Mouse (Mus musculus) liver (tissue): ENCODE measurements around the gene Mmrn1.
A peak's percentile ranks its signal among the peaks of the same experiment; 100 is the strongest.

Experiments used
- DNase-seq: peaks from one replicate; pipeline ENCODE4 v3.0.0-alpha.2; 2020; ENCODE audit warnings: mixed read lengths

The Mmrn1 gene

DNA sequence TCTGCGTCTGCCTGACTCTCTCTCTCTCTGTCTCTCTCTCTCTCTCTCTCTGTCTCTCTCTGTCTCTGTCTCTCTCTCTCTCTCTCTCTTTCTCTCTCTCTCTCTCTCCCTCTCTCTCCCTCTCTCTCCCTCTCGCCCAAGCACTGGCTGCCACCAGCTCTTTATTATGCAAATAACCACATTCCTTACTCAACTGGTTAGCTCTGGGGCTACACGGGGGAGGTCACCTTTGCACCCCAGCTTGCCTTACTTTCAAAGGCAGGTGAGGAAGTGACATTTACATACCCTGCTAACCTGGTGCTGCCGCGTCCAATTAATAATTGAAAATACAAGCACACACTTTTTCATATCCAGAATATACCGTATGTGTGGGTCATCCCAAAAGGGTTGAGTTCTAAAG, 69.3 kb downstream of the Mmrn1 start:
- DNase-seq: no peak

DNA sequence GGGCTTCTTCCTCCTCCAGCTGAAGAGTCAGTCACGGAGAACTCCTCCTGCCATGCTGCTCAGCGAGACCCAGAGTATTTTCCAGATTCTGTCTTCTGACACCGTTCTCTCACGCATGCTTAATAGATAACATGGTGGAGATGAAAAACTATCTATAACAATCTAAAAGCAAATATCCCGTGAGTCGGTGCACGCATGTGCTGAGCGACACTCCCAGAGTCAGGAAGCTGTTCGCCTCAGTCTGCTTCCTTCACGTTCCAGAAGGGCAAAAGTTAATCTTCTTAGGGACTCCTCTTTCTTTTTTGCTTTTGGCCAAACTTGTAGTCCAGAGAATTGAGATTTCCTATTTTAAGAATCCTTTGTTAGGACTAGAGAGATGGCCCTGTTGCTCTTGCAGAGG, 69.7 kb downstream of the Mmrn1 start:
- DNase-seq: no peak

DNA sequence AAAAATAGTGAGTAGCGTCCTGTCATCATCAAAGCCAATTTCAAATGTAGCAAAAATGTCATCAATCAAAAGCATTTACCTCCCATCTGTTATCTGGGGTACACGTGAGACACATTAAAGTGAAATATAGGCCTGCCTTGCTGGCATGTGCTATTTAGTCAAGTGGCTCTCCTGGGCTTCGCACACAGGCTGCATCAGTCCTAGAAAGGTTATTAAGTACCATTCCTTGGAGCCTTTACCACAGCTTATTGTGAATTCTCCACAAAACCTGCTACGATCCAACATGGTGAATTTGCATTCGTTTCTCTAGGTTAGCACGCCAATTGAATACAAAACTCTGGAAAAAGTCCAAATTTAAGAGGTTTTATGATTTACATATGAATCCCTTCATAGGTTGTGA, 70.8 kb downstream of the Mmrn1 start:
- DNase-seq: no peak

DNA sequence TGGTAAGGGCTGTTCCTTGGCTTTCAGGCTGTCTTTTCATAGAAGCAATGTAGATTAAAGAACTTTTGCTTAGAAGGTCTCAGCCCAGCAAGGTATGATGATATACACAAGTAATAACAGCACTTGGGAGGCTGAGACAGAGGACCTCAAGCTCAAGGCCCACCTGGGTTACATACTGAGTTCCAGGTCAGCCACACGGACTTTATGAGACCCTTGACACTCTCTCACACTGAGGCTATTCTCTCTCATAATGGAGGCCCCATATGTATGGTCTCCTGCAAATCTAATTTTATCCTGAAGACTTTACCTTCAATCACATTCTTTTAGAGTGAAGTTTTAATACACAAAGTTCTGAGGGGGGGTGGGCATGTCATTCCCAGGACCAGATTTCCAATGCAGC, 71.6 kb downstream of the Mmrn1 start:
- DNase-seq: no peak

DNA sequence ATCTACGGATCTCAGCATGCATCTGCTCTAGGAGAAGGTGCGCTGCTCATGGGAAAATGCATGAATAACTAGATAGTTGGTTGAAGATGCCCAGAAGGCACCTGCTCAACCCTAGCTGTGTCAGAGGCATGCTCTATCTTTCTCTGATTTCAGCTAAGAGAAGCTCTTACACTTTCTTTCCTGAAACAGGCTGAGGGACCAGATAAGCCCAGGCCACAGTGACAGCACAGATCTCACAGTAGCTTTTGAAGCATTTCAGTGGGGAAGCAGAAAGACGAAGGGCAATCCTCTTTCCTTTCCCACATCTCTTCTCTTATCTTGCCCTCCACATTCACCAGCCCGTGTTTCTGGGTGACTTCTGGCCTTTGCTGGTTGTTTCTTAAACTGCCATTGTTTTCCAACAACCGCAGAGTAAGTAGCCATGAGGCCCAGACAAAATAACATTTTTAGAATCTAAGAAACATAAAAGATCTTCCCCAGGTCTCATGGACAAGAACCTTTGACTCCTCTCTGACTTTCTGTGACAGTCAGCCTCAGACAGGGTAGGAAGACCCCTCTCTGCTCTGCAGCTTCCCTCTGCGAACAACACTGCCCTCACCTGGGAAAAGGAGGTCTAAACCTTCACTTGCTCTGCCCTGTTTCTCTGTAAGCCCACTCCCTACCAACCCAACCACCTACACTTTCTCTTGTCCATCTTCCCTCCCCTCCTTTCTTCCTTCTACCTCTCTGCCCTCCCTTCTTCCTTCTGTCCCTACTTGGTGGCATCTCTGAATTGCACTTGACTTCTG, 76.4 kb downstream of the Mmrn1 start:
- peak; percentile 2 for DNase-seq

DNA sequence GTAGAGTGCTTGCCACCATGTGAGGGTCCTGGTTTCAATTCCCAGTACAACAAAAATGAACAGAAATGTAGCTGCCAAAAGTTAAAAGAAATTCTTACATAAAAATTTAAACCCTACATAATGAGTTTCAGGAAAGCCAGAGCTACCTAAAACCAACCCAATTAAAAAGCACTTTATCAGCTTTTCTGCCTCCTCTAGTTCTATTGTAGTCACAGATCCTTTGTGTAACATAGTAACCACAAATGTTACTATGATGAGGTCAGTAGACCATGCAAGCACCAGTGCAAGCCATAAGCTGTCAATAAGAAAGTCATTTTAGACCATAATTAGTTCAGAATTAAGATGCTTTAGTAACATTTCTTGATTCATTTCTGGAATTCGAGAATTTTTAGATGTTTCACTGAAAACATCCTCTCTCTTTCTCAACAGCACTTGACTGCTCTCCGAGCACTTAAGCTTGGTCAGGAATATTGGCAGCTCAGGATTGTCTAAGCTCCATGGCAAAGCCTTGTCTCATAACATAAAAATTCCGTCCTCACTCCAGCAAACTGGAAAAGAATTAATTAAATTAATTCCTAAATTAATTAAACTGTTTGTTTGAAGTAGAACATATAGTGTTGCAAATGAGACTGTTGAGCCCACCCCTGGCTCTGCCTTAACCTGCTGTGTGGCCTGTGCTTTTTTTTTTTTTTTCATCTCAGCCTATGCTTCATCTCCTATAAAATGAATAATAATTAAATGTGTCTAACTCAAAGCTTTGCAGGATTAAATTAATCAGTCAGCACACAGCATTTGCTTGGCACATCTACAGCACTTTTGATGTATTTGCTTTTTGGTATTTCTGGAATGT, 79.4 kb downstream of the Mmrn1 start:
- no peak for DNase-seq

DNA sequence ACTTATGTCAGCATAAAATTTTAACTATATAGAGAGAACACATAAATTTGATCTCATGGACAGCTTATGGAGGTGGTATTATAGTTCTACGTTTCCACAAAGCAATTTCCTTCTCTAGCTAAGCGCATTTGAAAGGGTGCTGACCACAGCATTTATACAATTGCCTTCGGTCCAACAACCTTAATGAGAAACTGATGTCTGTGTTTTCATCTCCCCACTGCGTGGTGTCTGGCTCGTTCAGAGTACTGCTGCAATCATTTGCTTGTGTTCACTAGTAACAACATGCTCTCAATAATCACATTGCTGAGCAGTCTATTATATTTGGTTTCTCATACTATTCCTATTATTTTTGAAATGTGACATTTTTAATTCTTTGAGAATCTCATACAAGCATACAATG, 89.0 kb downstream of the Mmrn1 start:
- no peak for DNase-seq

DNA sequence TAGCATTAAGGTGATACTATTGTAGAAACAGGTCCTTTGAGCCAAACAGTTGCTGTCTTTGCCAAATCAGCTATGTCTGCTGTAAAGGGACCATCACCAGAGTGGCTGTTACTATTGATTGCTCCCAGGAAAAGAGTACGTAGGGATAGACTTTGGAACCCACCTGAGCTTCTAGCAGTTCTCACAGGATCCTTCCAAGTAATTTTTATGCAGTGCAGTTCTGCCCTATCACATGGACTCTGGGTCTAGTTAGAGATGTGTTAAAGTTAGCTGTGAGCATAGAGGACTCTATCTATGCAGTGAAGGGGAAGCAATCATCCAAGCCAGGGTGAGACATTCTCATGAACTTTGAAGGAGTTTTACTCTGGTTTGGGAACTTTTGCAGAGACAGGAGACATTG, 94.9 kb downstream of the Mmrn1 start:
- DNase-seq: no peak

DNA sequence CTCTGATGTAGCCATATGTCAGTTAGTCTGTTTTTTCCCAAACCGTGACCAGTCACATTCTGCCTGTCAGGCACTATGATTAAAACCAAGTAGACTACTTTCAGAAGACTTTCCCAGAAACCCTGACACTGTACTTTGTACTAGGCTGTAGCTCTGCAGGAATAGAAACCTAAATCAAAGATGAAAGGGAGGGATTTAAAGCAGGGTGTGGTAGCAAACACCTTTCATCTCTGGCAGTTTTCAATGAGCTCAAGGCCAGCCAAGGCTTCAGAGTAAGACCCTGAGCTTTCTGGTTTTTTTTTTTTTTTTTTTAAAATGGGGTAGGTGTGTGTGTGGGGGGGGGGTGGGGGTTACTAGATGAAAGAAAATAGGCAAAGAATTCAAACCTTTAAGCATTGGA, 96.2 kb downstream of the Mmrn1 start:
- DNase-seq: no peak

DNA sequence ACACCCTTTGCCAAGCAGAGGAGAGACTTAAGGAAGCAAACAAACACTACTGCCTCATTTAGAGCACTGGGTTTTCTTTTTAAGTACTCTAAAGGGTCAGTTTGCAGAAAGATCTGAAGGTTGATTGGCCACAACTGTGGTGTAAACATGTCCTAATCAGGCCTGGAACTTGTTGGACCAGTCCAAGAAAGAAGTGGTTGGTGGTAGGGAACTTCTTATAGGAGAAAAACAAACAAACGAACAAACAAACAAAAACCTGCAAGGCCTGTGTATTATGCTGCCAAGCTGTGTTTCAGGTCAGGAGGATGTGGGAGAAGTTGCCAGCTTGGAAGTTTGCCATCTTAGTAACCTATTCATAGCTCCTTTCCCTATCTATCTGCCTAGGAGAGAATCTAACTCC, 108.5 kb downstream of the Mmrn1 start:
- no peak for DNase-seq
